8 mouse cellular contexts compared by ENCODE assay signal in the genomic region with DNA sequence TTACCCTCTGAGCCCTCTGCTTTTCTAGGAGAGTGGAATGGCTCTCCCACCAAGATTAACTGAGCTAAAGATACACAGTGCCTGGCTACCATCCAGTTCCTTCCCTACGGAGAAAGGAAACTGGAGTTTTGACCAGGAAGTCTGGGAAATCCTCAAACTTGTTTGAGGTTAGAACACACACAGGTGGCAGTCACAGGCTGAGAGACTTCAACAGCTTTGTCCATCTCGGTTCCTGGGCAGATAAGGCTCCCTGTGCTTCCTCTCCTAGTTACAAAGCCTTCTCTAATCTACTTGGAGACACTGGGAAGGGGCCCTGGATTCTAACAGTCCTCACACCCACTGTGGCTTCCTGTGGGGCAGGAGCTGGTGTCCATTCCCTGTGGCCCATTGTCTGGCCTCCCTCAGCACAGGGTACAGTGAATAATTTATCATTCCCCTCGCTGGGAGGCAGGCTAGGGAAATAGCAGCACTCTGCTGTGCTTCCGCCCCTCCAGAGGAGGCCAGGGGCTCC. TPM values are rescaled to one million over a fixed set of nuclear protein-coding genes. Genes with fewer than 3 reads are reported as not detected.
DNase-seq lines count a peak whose midpoint lies in the region; ATAC-seq and TF ChIP-seq lines count a peak whose summit lies in the region.

No protein-coding gene starts in this region.

- intact Hi-C loops in gastrocnemius, postnatal 14 days (cut with DNase I; ENCODE audit: low total_unique reads), result no loop called here

- peak overlapping the region; percentile 79 for H3K4me2 ChIP-seq in forebrain, embryonic 13.5 days
- H3K4me2 ChIP-seq in hindbrain, postnatal 0 days (ENCODE audit: low read depth, low read length), result peak overlapping the region; percentile 94
- peak overlapping the region; percentile 89 for H3K4me2 ChIP-seq in lung, embryonic 15.5 days
- H3K4me2 ChIP-seq in stomach, postnatal 0 days (replicated peaks; ENCODE audit: low read depth), result peak overlapping the region; percentile 94

- TF ChIP-seq CTCF in hindbrain, postnatal 0 days (IDR thresholded peaks at IDR 0.05; ENCODE audit: low read depth), result peak; percentile 36; the same call in 1 of the 2 replicates
- TF ChIP-seq CTCF in stomach, postnatal 0 days (IDR thresholded peaks at IDR 0.05; ENCODE audit: low read depth), result peak; percentile 46

- peak; percentile 59 for DNase-seq in embryo, embryonic 11 days
- no peak for DNase-seq in hindbrain, postnatal 0 days (ENCODE audit: low spot score)
- DNase-seq in stomach, postnatal 0 days (ENCODE audit: low spot score), result peak; percentile 52
- no peak for DNase-seq in spleen, postnatal 14 days (ENCODE audit: low spot score in 2 of 2)
- no peak for DNase-seq in gastrocnemius, postnatal 14 days
- no peak for DNase-seq in cerebellum, adult 18-20 months

- WGBS in forebrain, embryonic 13.5 days, result 18% methylated on average over 4 of the region's 4 CpGs
- 11% methylated on average over 4 of the region's 4 CpGs for WGBS in hindbrain, postnatal 0 days
- WGBS in lung, embryonic 15.5 days, result 10% methylated on average over 4 of the region's 4 CpGs
- 25% methylated on average over 4 of the region's 4 CpGs for WGBS in stomach, postnatal 0 days

- peaks cover 20% of the 10 kb centered on the region for H3K36me3 ChIP-seq in forebrain, embryonic 13.5 days (ENCODE audit: poor library complexity, severe bottlenecking)
- peaks cover 4% of the 10 kb centered on the region; the same call in 1 of the 2 replicates for H3K36me3 ChIP-seq in hindbrain, postnatal 0 days (ENCODE audit: insufficient read depth, low read length)
- H3K36me3 ChIP-seq in lung, embryonic 15.5 days, result 0 out of 2 replicates have a peak, but pooled peaks cover 3% of the 10 kb centered on the region
- no peaks in the 10 kb centered on the region for H3K36me3 ChIP-seq in stomach, postnatal 0 days (ENCODE audit: control insufficient read depth, insufficient read depth, low read length)

- H3K27me3 ChIP-seq in forebrain, embryonic 13.5 days, result 0 out of 2 replicates have a peak, but pooled peaks cover 9% of the 10 kb centered on the region
- H3K27me3 ChIP-seq in hindbrain, postnatal 0 days (ENCODE audit: insufficient read depth, low read length), result no peaks in the 10 kb centered on the region
- H3K27me3 ChIP-seq in lung, embryonic 15.5 days, result no peaks in the 10 kb centered on the region
- no peaks in the 10 kb centered on the region for H3K27me3 ChIP-seq in stomach, postnatal 0 days (ENCODE audit: control insufficient read depth, insufficient read depth, low read length)

- H3K9ac ChIP-seq in forebrain, embryonic 13.5 days, result peak overlapping the region; percentile 87
- H3K9ac ChIP-seq in hindbrain, postnatal 0 days (replicated peaks; ENCODE audit: low read length), result peak overlapping the region; percentile 29; the same call in 1 of the 2 replicates
- 0 out of 2 replicates have a peak overlapping the region, but pooled peaks have one; percentile 10 for H3K9ac ChIP-seq in lung, embryonic 15.5 days
- no peak overlapping the region; the same call in 1 of the 2 replicates for H3K9ac ChIP-seq in stomach, postnatal 0 days (ENCODE audit: low read length)

- H3K9me3 ChIP-seq in forebrain, embryonic 13.5 days (replicated peaks), result no peaks in the 10 kb centered on the region
- no peaks in the 10 kb centered on the region for H3K9me3 ChIP-seq in hindbrain, postnatal 0 days (ENCODE audit: low read length)
- H3K9me3 ChIP-seq in lung, embryonic 15.5 days, result no peaks in the 10 kb centered on the region
- no peaks in the 10 kb centered on the region for H3K9me3 ChIP-seq in stomach, postnatal 0 days (ENCODE audit: control insufficient read depth, low read length)

- no peak for ATAC-seq in forebrain, embryonic 13.5 days
- ATAC-seq in hindbrain, postnatal 0 days, result no peak
- ATAC-seq in lung, embryonic 15.5 days (ENCODE audit: borderline replicate concordance, extremely low read depth, low FRiP score, low TSS enrichment), result no peak
- no peak for ATAC-seq in stomach, postnatal 0 days (ENCODE audit: low FRiP score, low TSS enrichment)

- H3K27ac ChIP-seq in forebrain, embryonic 13.5 days, result peak overlapping the region; percentile 35
- peak overlapping the region; percentile 16; the same call in 1 of the 2 replicates for H3K27ac ChIP-seq in hindbrain, postnatal 0 days
- peak overlapping the region; percentile 74 for H3K27ac ChIP-seq in lung, embryonic 15.5 days
- peak overlapping the region; percentile 61 for H3K27ac ChIP-seq in stomach, postnatal 0 days (replicated peaks)

- H3K4me1 ChIP-seq in forebrain, embryonic 13.5 days, result peaks cover 48% of the 10 kb centered on the region
- peaks cover 29% of the 10 kb centered on the region for H3K4me1 ChIP-seq in hindbrain, postnatal 0 days (ENCODE audit: insufficient read depth, low read length)
- H3K4me1 ChIP-seq in lung, embryonic 15.5 days, result peaks cover 71% of the 10 kb centered on the region
- peaks cover 5% of the 10 kb centered on the region for H3K4me1 ChIP-seq in stomach, postnatal 0 days (replicated peaks; ENCODE audit: control insufficient read depth, insufficient read depth)

- H3K4me3 ChIP-seq in forebrain, embryonic 13.5 days, result peak overlapping the region; percentile 69
- H3K4me3 ChIP-seq in hindbrain, postnatal 0 days (ENCODE audit: low read length), result peak overlapping the region; percentile 75
- H3K4me3 ChIP-seq in lung, embryonic 15.5 days, result peak overlapping the region; percentile 61
- no peak overlapping the region for H3K4me3 ChIP-seq in stomach, postnatal 0 days (ENCODE audit: low read depth, low read length)

- no peak for TF ChIP-seq EP300 in stomach, postnatal 0 days (optimal IDR thresholded peaks at IDR 0.05)

RNA-seq across cellular contexts. Expression of gene Gdpd5, which starts 2.9 kb away (rescaled TPM):
- 28.1 and 32.8 TPM in 2 replicates for polyA plus RNA-seq in forebrain, embryonic 13.5 days (2015; fragmentation: Nextera tagmentation; extraction: Ambion mirVana)
- 40.5 and 47.6 TPM in 2 replicates for total RNA-seq in hindbrain, postnatal 0 days (2014; rRNA removed)
- 26.7 and 26.8 TPM in 2 replicates for polyA plus RNA-seq in hindbrain, postnatal 0 days (2015; fragmentation: Nextera tagmentation; extraction: Ambion mirVana)
- polyA plus RNA-seq in lung, embryonic 15.5 days (2015; fragmentation: Nextera tagmentation; extraction: Ambion mirVana), result 20.7 and 22.0 TPM in 2 replicates
- 8.1 and 9.1 TPM in 2 replicates for polyA plus RNA-seq in stomach, postnatal 0 days (2015; fragmentation: Nextera tagmentation; extraction: Ambion mirVana)
- total RNA-seq in gastrocnemius, postnatal 14 days (2021), result 1 to 10 TPM; 7.4 to 8.5 TPM

RNA-seq across cellular contexts. Expression of gene Serpinh1, which starts 31.1 kb away (rescaled TPM):
- polyA plus RNA-seq in forebrain, embryonic 13.5 days (2015; fragmentation: Nextera tagmentation; extraction: Ambion mirVana), result 261 and 291 TPM in 2 replicates
- total RNA-seq in hindbrain, postnatal 0 days (2014; rRNA removed), result 214 and 215 TPM in 2 replicates
- 161 TPM in 2 replicates for polyA plus RNA-seq in hindbrain, postnatal 0 days (2015; fragmentation: Nextera tagmentation; extraction: Ambion mirVana)
- 1,817 and 1,834 TPM in 2 replicates for polyA plus RNA-seq in lung, embryonic 15.5 days (2015; fragmentation: Nextera tagmentation; extraction: Ambion mirVana)
- 331 and 433 TPM in 2 replicates for polyA plus RNA-seq in stomach, postnatal 0 days (2015; fragmentation: Nextera tagmentation; extraction: Ambion mirVana)
- total RNA-seq in gastrocnemius, postnatal 14 days (2021), result 100 to 1,000 TPM; 190 to 248 TPM

Comparison
In these comparisons a context has a peak if more than half of its experiments do, and no peak if none do; other contexts are left out.
1. DNase-seq: peak in embryo, embryonic 11 days (single experiment) and stomach, postnatal 0 days (single experiment); none in hindbrain, postnatal 0 days (single experiment), spleen, postnatal 14 days (0 of 2), gastrocnemius, postnatal 14 days (single experiment) and cerebellum, adult 18-20 months (0 of 2).
2. H3K27ac ChIP-seq: peak in every context shown above with its lines; median percentile 74 in lung, embryonic 15.5 days; 61 in stomach, postnatal 0 days; 35 in forebrain, embryonic 13.5 days; 16 in hindbrain, postnatal 0 days.
3. Peak in every context shown above with its lines, with median percentiles within 50 percentile points of each other: H3K4me2 ChIP-seq.